Mouse (Mus musculus): ENCODE results near the gene Eif4e1b. TPM values are rescaled to one million over a fixed set of nuclear protein-coding genes. Genes with fewer than 3 reads are reported as not detected.
A peak's percentile ranks its signal among the peaks of the same experiment; 100 is the strongest.

The Eif4e1b gene
- total RNA-seq, 2 experiments from 2014 or later = not detected

GRCm38 (mm10) chr13:54800206-54800605, 16.4 kb downstream of the Eif4e1b start:
- no peak for DNase-seq

GRCm38 (mm10) chr13:54803010-54803409, 19.2 kb downstream of the Eif4e1b start:
- DNase-seq = no peak

GRCm38 (mm10) chr13:54805134-54805838, 21.5 kb downstream of the Eif4e1b start:
- DNase-seq = no peak

- no peak for DNase-seq
Measured at GRCm38 (mm10) chr13:54806434-54806976, 22.7 kb downstream of the Eif4e1b start.

- no peak for DNase-seq
Measured at GRCm38 (mm10) chr13:54808067-54808466, 24.3 kb downstream of the Eif4e1b start.

- DNase-seq = no peak
Measured at GRCm38 (mm10) chr13:54811476-54811875, 27.7 kb downstream of the Eif4e1b start.

GRCm38 (mm10) chr13:54813381-54813780, 29.6 kb downstream of the Eif4e1b start:
- no peak for DNase-seq

- DNase-seq = no peak
Measured at GRCm38 (mm10) chr13:54818399-54819254, 34.8 kb downstream of the Eif4e1b start.

- DNase-seq = no peak
Measured at GRCm38 (mm10) chr13:54821106-54821505, 37.3 kb downstream of the Eif4e1b start.

GRCm38 (mm10) chr13:54821931-54822330, 38.1 kb downstream of the Eif4e1b start:
- no peak for DNase-seq

GRCm38 (mm10) chr13:54824111-54824931, 40.5 kb downstream of the Eif4e1b start:
- DNase-seq = peak; percentile 30

- DNase-seq = no peak
Measured at GRCm38 (mm10) chr13:54827992-54828391, 44.2 kb downstream of the Eif4e1b start.

GRCm38 (mm10) chr13:54828508-54828907, 44.7 kb downstream of the Eif4e1b start:
- no peak for DNase-seq

GRCm38 (mm10) chr13:54829450-54829849, 45.7 kb downstream of the Eif4e1b start:
- DNase-seq = no peak

- DNase-seq = no peak
Measured at GRCm38 (mm10) chr13:54836351-54837030, 52.7 kb downstream of the Eif4e1b start.

- no peak for DNase-seq
Measured at GRCm38 (mm10) chr13:54837061-54837460, 53.3 kb downstream of the Eif4e1b start.

- DNase-seq = no peak
Measured at GRCm38 (mm10) chr13:54837471-54837889, 53.7 kb downstream of the Eif4e1b start.
